Mouse (Mus musculus): ENCODE measurements around the gene Chn1. TPM values are rescaled to one million over a fixed set of nuclear protein-coding genes. Genes with fewer than 3 reads are reported as not detected.

The Chn1 gene
- polyA plus RNA-seq, 1 experiment from 2014 or later = 116 TPM

GRCm38 (mm10) chr2:73788395-73788794 lies 13.2 kb upstream of the Chn1 start:
- no peak overlapping the region for H3K9ac ChIP-seq (ENCODE audit: low read length)
- no peaks in the 10 kb centered on the region for H3K36me3 ChIP-seq (ENCODE audit: control insufficient read depth, insufficient read depth, low read length)
- H3K9me3 ChIP-seq (ENCODE audit: control insufficient read depth, low read length) = no peaks in the 10 kb centered on the region
- H3K27ac ChIP-seq (ENCODE audit: low read depth, low read length) = no peak overlapping the region
- no peak overlapping the region for H3K4me3 ChIP-seq (ENCODE audit: low read depth, low read length)
- WGBS = 82% methylated on average over 6 of the region's 6 CpGs
- no peaks in the 10 kb centered on the region for H3K27me3 ChIP-seq (ENCODE audit: control insufficient read depth, insufficient read depth, low read length)
- ATAC-seq (ENCODE audit: insufficient read depth, low FRiP score, low TSS enrichment) (no peak), DNase-seq (ENCODE audit: low spot score) (no peak)
- no peak overlapping the region for H3K4me2 ChIP-seq (ENCODE audit: low read depth)
- H3K4me1 ChIP-seq (ENCODE audit: control insufficient read depth, insufficient read depth, low read length) = no peaks in the 10 kb centered on the region

- DNase-seq (ENCODE audit: low spot score) (no peak), ATAC-seq (ENCODE audit: insufficient read depth, low FRiP score, low TSS enrichment) (no peak)
- no peaks in the 10 kb centered on the region for H3K36me3 ChIP-seq (ENCODE audit: control insufficient read depth, insufficient read depth, low read length)
- no peak overlapping the region for H3K9ac ChIP-seq (ENCODE audit: low read length)
- H3K4me1 ChIP-seq (ENCODE audit: control insufficient read depth, insufficient read depth, low read length) = no peaks in the 10 kb centered on the region
- H3K4me3 ChIP-seq (ENCODE audit: low read depth, low read length) = no peak overlapping the region
- H3K9me3 ChIP-seq (ENCODE audit: control insufficient read depth, low read length) = no peaks in the 10 kb centered on the region
- no peak overlapping the region for H3K27ac ChIP-seq (ENCODE audit: low read depth, low read length)
- H3K4me2 ChIP-seq (ENCODE audit: low read depth) = no peak overlapping the region
- 61% methylated on average over 9 of the region's 9 CpGs for WGBS
- no peaks in the 10 kb centered on the region for H3K27me3 ChIP-seq (ENCODE audit: control insufficient read depth, insufficient read depth, low read length)
These were observed 7.3 kb upstream of the Chn1 start for GRCm38 (mm10) chr2:73782371-73782905.

- no peak overlapping the region for H3K4me2 ChIP-seq (ENCODE audit: low read depth)
- DNase-seq (ENCODE audit: low spot score) = no peak
- H3K4me3 ChIP-seq (ENCODE audit: low read depth, low read length) = no peak overlapping the region
- H3K9me3 ChIP-seq (ENCODE audit: control insufficient read depth, low read length) = no peaks in the 10 kb centered on the region
- no peak overlapping the region for H3K9ac ChIP-seq (ENCODE audit: low read length)
- whole genome bisulfite sequencing = 90% methylated on average over 14 of the region's 14 CpGs
- H3K27me3 ChIP-seq (ENCODE audit: control insufficient read depth, insufficient read depth, low read length) = no peaks in the 10 kb centered on the region
- no peaks in the 10 kb centered on the region for H3K36me3 ChIP-seq (ENCODE audit: control insufficient read depth, insufficient read depth, low read length)
- no peaks in the 10 kb centered on the region for H3K4me1 ChIP-seq (ENCODE audit: control insufficient read depth, insufficient read depth, low read length)
- no peak for ATAC-seq (ENCODE audit: insufficient read depth, low FRiP score, low TSS enrichment)
- H3K27ac ChIP-seq (ENCODE audit: low read depth, low read length) = no peak overlapping the region
These were observed 5.3 kb upstream of the Chn1 start for GRCm38 (mm10) chr2:73780321-73781010.

- no peak overlapping the region for H3K4me2 ChIP-seq (ENCODE audit: low read depth)
- DNase-seq (ENCODE audit: low spot score) = no peak
- 80% methylated on average over 7 of the region's 7 CpGs for WGBS
These were observed 4.7 kb upstream of the Chn1 start for GRCm38 (mm10) chr2:73779796-73780195.

GRCm38 (mm10) chr2:73779016-73779595 lies 4.0 kb upstream of the Chn1 start:
- Histone ChIP-seq H3K4me2 (ENCODE audit: low read depth) (no peak overlapping the region), H3K27me3 (ENCODE audit: control insufficient read depth, insufficient read depth, low read length) (no peaks in the 10 kb centered on the region), H3K4me3 (ENCODE audit: low read depth, low read length) (no peak overlapping the region), H3K36me3 (ENCODE audit: control insufficient read depth, insufficient read depth, low read length) (no peaks in the 10 kb centered on the region), H3K9me3 (ENCODE audit: control insufficient read depth, low read length) (no peaks in the 10 kb centered on the region), H3K4me1 (ENCODE audit: control insufficient read depth, insufficient read depth, low read length) (no peaks in the 10 kb centered on the region), H3K9ac (ENCODE audit: low read length) (no peak overlapping the region), H3K27ac (ENCODE audit: low read depth, low read length) (no peak overlapping the region)
- 78% methylated on average over 4 of the region's 4 CpGs for WGBS
- DNase-seq (ENCODE audit: low spot score) = no peak
- no peak for ATAC-seq (ENCODE audit: insufficient read depth, low FRiP score, low TSS enrichment)

More at GRCm38 (mm10) chr2:73779796-73780195, 4.7 kb upstream of the Chn1 start:
- Histone ChIP-seq H3K9me3 (ENCODE audit: control insufficient read depth, low read length) (no peaks in the 10 kb centered on the region), H3K27ac (ENCODE audit: low read depth, low read length) (no peak overlapping the region), H3K4me1 (ENCODE audit: control insufficient read depth, insufficient read depth, low read length) (no peaks in the 10 kb centered on the region), H3K4me3 (ENCODE audit: low read depth, low read length) (no peak overlapping the region), H3K9ac (ENCODE audit: low read length) (no peak overlapping the region), H3K36me3 (ENCODE audit: control insufficient read depth, insufficient read depth, low read length) (no peaks in the 10 kb centered on the region), H3K27me3 (ENCODE audit: control insufficient read depth, insufficient read depth, low read length) (no peaks in the 10 kb centered on the region)
- no peak for ATAC-seq (ENCODE audit: insufficient read depth, low FRiP score, low TSS enrichment)

GRCm38 (mm10) chr2:73776936-73777335 lies 1.8 kb upstream of the Chn1 start:
- Histone ChIP-seq H3K4me3 (ENCODE audit: low read depth, low read length) (no peak overlapping the region), H3K4me2 (ENCODE audit: low read depth) (no peak overlapping the region), H3K9ac (ENCODE audit: low read length) (no peak overlapping the region), H3K9me3 (ENCODE audit: control insufficient read depth, low read length) (no peaks in the 10 kb centered on the region), H3K36me3 (ENCODE audit: control insufficient read depth, insufficient read depth, low read length) (no peaks in the 10 kb centered on the region), H3K27ac (ENCODE audit: low read depth, low read length) (no peak overlapping the region), H3K4me1 (ENCODE audit: control insufficient read depth, insufficient read depth, low read length) (peaks cover 9% of the 10 kb centered on the region), H3K27me3 (ENCODE audit: control insufficient read depth, insufficient read depth, low read length) (no peaks in the 10 kb centered on the region)
- DNase-seq (ENCODE audit: low spot score) (no peak), ATAC-seq (ENCODE audit: insufficient read depth, low FRiP score, low TSS enrichment) (no peak)
- WGBS = 39% methylated on average over 4 of the region's 4 CpGs

GRCm38 (mm10) chr2:73775683-73776310 lies 651 bp upstream of the Chn1 start:
- DNase-seq (ENCODE audit: low spot score) = no peak
- under 1% methylated on average over 22 of the region's 22 CpGs for WGBS

GRCm38 (mm10) chr2:73772945-73773344 lies 2.2 kb downstream of the Chn1 start:
- 26% methylated on average over 1 of the region's 1 CpGs for WGBS
- Histone ChIP-seq H3K9me3 (ENCODE audit: control insufficient read depth, low read length) (no peaks in the 10 kb centered on the region), H3K4me1 (ENCODE audit: control insufficient read depth, insufficient read depth, low read length) (peaks cover 9% of the 10 kb centered on the region), H3K27ac (ENCODE audit: low read depth, low read length) (no peak overlapping the region), H3K27me3 (ENCODE audit: control insufficient read depth, insufficient read depth, low read length) (no peaks in the 10 kb centered on the region), H3K36me3 (ENCODE audit: control insufficient read depth, insufficient read depth, low read length) (no peaks in the 10 kb centered on the region), H3K4me2 (ENCODE audit: low read depth) (peak overlapping the region; percentile 52), H3K4me3 (ENCODE audit: low read depth, low read length) (no peak overlapping the region), H3K9ac (ENCODE audit: low read length) (no peak overlapping the region)
- DNase-seq (ENCODE audit: low spot score) (no peak), ATAC-seq (ENCODE audit: insufficient read depth, low FRiP score, low TSS enrichment) (no peak)

More at GRCm38 (mm10) chr2:73775683-73776310, 651 bp upstream of the Chn1 start:
- H3K36me3 ChIP-seq (ENCODE audit: control insufficient read depth, insufficient read depth, low read length) = no peaks in the 10 kb centered on the region
- H3K9me3 ChIP-seq (ENCODE audit: control insufficient read depth, low read length) = no peaks in the 10 kb centered on the region
- H3K4me3 ChIP-seq (ENCODE audit: low read depth, low read length) = peak overlapping the region; percentile 78
- H3K27ac ChIP-seq (ENCODE audit: low read depth, low read length) = peak overlapping the region; percentile 91
- no peaks in the 10 kb centered on the region for H3K27me3 ChIP-seq (ENCODE audit: control insufficient read depth, insufficient read depth, low read length)
- ATAC-seq (ENCODE audit: insufficient read depth, low FRiP score, low TSS enrichment) = no peak
- H3K9ac ChIP-seq (ENCODE audit: low read length) = peak overlapping the region; percentile 91
- peak overlapping the region; percentile 56 for H3K4me2 ChIP-seq (ENCODE audit: low read depth)
- H3K4me1 ChIP-seq (ENCODE audit: control insufficient read depth, insufficient read depth, low read length) = peaks cover 9% of the 10 kb centered on the region

All from neural tube, embryonic 11.5 days (tissue).